Mouse (Mus musculus) ES-Bruce4 (cell line): ENCODE data around the gene Slc25a33. TPM values are rescaled to one million over a fixed set of nuclear protein-coding genes. Genes with fewer than 3 reads are reported as not detected.

Experiments used
- H3K27ac ChIP-seq: 2 replicates; pipeline ENCODE4 v1.5.1; 2012; ENCODE audit warnings: low read length, inconsistent platforms; ENCODE audit not compliant: insufficient read depth
- H3K27me3 ChIP-seq: 2 replicates; pipeline ENCODE4 v1.6.1; 2012; ENCODE audit warnings: mild to moderate bottlenecking, low read length, inconsistent platforms; ENCODE audit not compliant: control insufficient read depth, poor library complexity, insufficient read depth, severe bottlenecking
- H3K36me3 ChIP-seq: 2 replicates; pipeline ENCODE4 v1.6.1; 2012; ENCODE audit warnings: inconsistent platforms, mild to moderate bottlenecking, low read length, moderate library complexity; ENCODE audit not compliant: control insufficient read depth, poor library complexity, insufficient read depth, severe bottlenecking
- H3K4me1 ChIP-seq: one replicate; pipeline ENCODE4 v1.8.1; 2011; ENCODE audit warnings: low read length; ENCODE audit not compliant: control insufficient read depth, insufficient read depth
- H3K4me3 ChIP-seq: 2 replicates; pipeline ENCODE4 v1.5.1; 2011; ENCODE audit warnings: low read depth, mild to moderate bottlenecking, low read length
- H3K9ac ChIP-seq: 2 replicates; pipeline ENCODE4 v1.6.1; 2012; ENCODE audit warnings: low read depth, mild to moderate bottlenecking, inconsistent platforms; ENCODE audit not compliant: poor library complexity, severe bottlenecking
- H3K9me3 ChIP-seq: replicated peaks from 2 replicates; pipeline ENCODE4 v1.6.1; 2012; ENCODE audit warnings: mild to moderate bottlenecking, low read length, inconsistent platforms; ENCODE audit not compliant: control insufficient read depth, poor library complexity, insufficient read depth, severe bottlenecking
- CTCF ChIP-seq: IDR thresholded peaks from one replicate; pipeline ENCODE4 v1.8.1; 2011; ENCODE audit warnings: low read depth, low read length
- EP300 ChIP-seq: IDR thresholded peaks from 2 replicates; pipeline ENCODE4 v1.6.1; 2011; ENCODE audit warnings: low read depth, low read length; ENCODE audit not compliant: insufficient read depth
- POLR2A ChIP-seq: IDR thresholded peaks from one replicate; pipeline ENCODE4 v1.8.1; 2011; ENCODE audit warnings: low read length; ENCODE audit not compliant: insufficient read depth
- polyA plus RNA-seq: library from polyadenylated mRNA; stranded (reverse); fragments of >200 nt; gene quantifications from 2 replicates; pipeline ENCODE4 v1.2.4, GENCODE M21; 2011; ENCODE audit warnings: low read depth; ENCODE audit not compliant: missing spikeins, insufficient read depth, insufficient read length

The Slc25a33 gene
- polyA plus RNA-seq, 1 experiment = 11.9 TPM

- TF ChIP-seq POLR2A = no peak
- TF ChIP-seq EP300 = no peak
- no peak for TF ChIP-seq CTCF
- H3K27ac ChIP-seq = no peak overlapping the region
Measured at GRCm38 (mm10) chr4:149791470-149791869, 17.4 kb upstream of the Slc25a33 start.

GRCm38 (mm10) chr4:149790969-149791368 lies 16.9 kb upstream of the Slc25a33 start:
- no peaks in the 10 kb centered on the region for H3K9me3 ChIP-seq
- TF ChIP-seq EP300 (no peak), POLR2A (no peak), CTCF (no peak)
- peaks cover 4% of the 10 kb centered on the region for H3K4me1 ChIP-seq
- no peak overlapping the region for H3K27ac ChIP-seq
- no peaks in the 10 kb centered on the region for H3K27me3 ChIP-seq
- no peaks in the 10 kb centered on the region for H3K36me3 ChIP-seq
- H3K9ac ChIP-seq = no peak overlapping the region
- H3K4me3 ChIP-seq = no peak overlapping the region

More at GRCm38 (mm10) chr4:149791470-149791869, 17.4 kb upstream of the Slc25a33 start:
- no peaks in the 10 kb centered on the region for H3K9me3 ChIP-seq
- H3K36me3 ChIP-seq = no peaks in the 10 kb centered on the region
- no peak overlapping the region for H3K4me3 ChIP-seq
- H3K4me1 ChIP-seq = peaks cover 4% of the 10 kb centered on the region
- no peak overlapping the region for H3K9ac ChIP-seq
- no peaks in the 10 kb centered on the region for H3K27me3 ChIP-seq

- Histone ChIP-seq H3K27ac (no peak overlapping the region), H3K27me3 (no peaks in the 10 kb centered on the region), H3K9ac (no peak overlapping the region), H3K4me3 (no peak overlapping the region), H3K4me1 (peaks cover 4% of the 10 kb centered on the region), H3K9me3 (no peaks in the 10 kb centered on the region), H3K36me3 (no peaks in the 10 kb centered on the region)
- no peak for TF ChIP-seq CTCF
- TF ChIP-seq POLR2A = no peak
- no peak for TF ChIP-seq EP300
Measured at GRCm38 (mm10) chr4:149790546-149790945, 16.5 kb upstream of the Slc25a33 start.

- H3K27ac ChIP-seq = no peak overlapping the region
- H3K9me3 ChIP-seq = no peaks in the 10 kb centered on the region
- no peak overlapping the region for H3K9ac ChIP-seq
Measured at GRCm38 (mm10) chr4:149789421-149790194, 15.5 kb upstream of the Slc25a33 start.

GRCm38 (mm10) chr4:149784901-149785300 lies 10.8 kb upstream of the Slc25a33 start:
- H3K4me3 ChIP-seq = no peak overlapping the region
- H3K9ac ChIP-seq = no peak overlapping the region
- H3K27ac ChIP-seq = no peak overlapping the region
- H3K27me3 ChIP-seq = no peaks in the 10 kb centered on the region
- no peaks in the 10 kb centered on the region for H3K36me3 ChIP-seq
- no peaks in the 10 kb centered on the region for H3K9me3 ChIP-seq
- TF ChIP-seq POLR2A (no peak), EP300 (no peak), CTCF (no peak)
- no peaks in the 10 kb centered on the region for H3K4me1 ChIP-seq

More at GRCm38 (mm10) chr4:149789421-149790194, 15.5 kb upstream of the Slc25a33 start:
- no peaks in the 10 kb centered on the region for H3K27me3 ChIP-seq
- peaks cover 2% of the 10 kb centered on the region for H3K4me1 ChIP-seq
- H3K36me3 ChIP-seq = no peaks in the 10 kb centered on the region
- TF ChIP-seq POLR2A = no peak
- TF ChIP-seq CTCF = no peak
- no peak for TF ChIP-seq EP300
- no peak overlapping the region for H3K4me3 ChIP-seq

GRCm38 (mm10) chr4:149784371-149784770 lies 10.3 kb upstream of the Slc25a33 start:
- no peak for TF ChIP-seq CTCF
- no peak for TF ChIP-seq EP300
- TF ChIP-seq POLR2A = no peak
- Histone ChIP-seq H3K9ac (no peak overlapping the region), H3K36me3 (no peaks in the 10 kb centered on the region)

More at GRCm38 (mm10) chr4:149784371-149784770, 10.3 kb upstream of the Slc25a33 start:
- Histone ChIP-seq H3K9me3 (no peaks in the 10 kb centered on the region), H3K4me3 (no peak overlapping the region), H3K4me1 (peaks cover 3% of the 10 kb centered on the region), H3K27me3 (no peaks in the 10 kb centered on the region), H3K27ac (no peak overlapping the region)
